Mouse (Mus musculus): ENCODE data around the gene Usp15. TPM values are rescaled to one million over a fixed set of nuclear protein-coding genes. Genes with fewer than 3 reads are reported as not detected.

Gene Usp15
- polyA plus RNA-seq, 1 experiment from 2014 or later = 77.1 TPM

- WGBS = 90% methylated on average over 5 of the region's 5 CpGs
- no peak overlapping the region for H3K4me2 ChIP-seq (ENCODE audit: low read depth, severe bottlenecking)
- no peaks in the 10 kb centered on the region for H3K4me1 ChIP-seq (ENCODE audit: control insufficient read depth, insufficient read depth, low read length)
- H3K9me3 ChIP-seq (ENCODE audit: control insufficient read depth, low read length) = no peaks in the 10 kb centered on the region
- no peak overlapping the region for H3K9ac ChIP-seq (ENCODE audit: low read length)
- no peak for DNase-seq (ENCODE audit: low spot score)
- H3K27ac ChIP-seq (replicated peaks; ENCODE audit: low read depth, low read length) = no peak overlapping the region
- no peak for ATAC-seq (ENCODE audit: insufficient number of reproducible peaks, low FRiP score, low TSS enrichment, low read depth)
- no peaks in the 10 kb centered on the region for H3K27me3 ChIP-seq (ENCODE audit: control insufficient read depth, insufficient read depth, low read length)
- no peak overlapping the region for H3K4me3 ChIP-seq (ENCODE audit: low read depth, low read length)
- H3K36me3 ChIP-seq (ENCODE audit: control insufficient read depth, insufficient read depth, low read length) = no peaks in the 10 kb centered on the region
Measured at GRCm38 (mm10) chr10:123201436-123201835, 4.6 kb upstream of the Usp15 start.

DNA sequence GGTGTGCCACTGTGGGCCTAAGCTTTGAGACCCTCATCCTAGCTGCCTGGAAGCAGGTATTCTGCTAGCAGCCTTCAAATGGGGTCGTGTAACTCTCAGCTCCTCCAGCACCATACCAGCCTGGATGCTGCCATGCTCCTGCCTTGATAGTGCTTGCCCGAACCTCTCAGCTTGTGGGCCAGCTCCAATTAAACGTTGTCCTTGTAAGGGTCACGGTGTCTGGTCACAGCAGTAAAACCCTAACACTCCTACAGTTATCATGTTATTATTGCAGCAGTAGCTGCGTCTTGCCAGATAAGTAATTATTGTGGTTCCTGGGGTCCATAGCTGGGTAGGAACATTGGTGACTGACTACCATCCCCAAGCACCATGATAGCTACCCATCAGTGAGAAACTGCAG, 4.2 kb upstream of the Usp15 start:
- Histone ChIP-seq H3K27ac (replicated peaks; ENCODE audit: low read depth, low read length) (no peak overlapping the region), H3K9me3 (ENCODE audit: control insufficient read depth, low read length) (no peaks in the 10 kb centered on the region), H3K9ac (ENCODE audit: low read length) (no peak overlapping the region), H3K4me2 (ENCODE audit: low read depth, severe bottlenecking) (no peak overlapping the region), H3K36me3 (ENCODE audit: control insufficient read depth, insufficient read depth, low read length) (no peaks in the 10 kb centered on the region), H3K4me3 (ENCODE audit: low read depth, low read length) (no peak overlapping the region), H3K4me1 (ENCODE audit: control insufficient read depth, insufficient read depth, low read length) (no peaks in the 10 kb centered on the region), H3K27me3 (ENCODE audit: control insufficient read depth, insufficient read depth, low read length) (no peaks in the 10 kb centered on the region)
- DNase-seq (ENCODE audit: low spot score) (no peak), ATAC-seq (ENCODE audit: insufficient number of reproducible peaks, low FRiP score, low TSS enrichment, low read depth) (no peak)
- WGBS = 89% methylated on average over 5 of the region's 5 CpGs

DNA sequence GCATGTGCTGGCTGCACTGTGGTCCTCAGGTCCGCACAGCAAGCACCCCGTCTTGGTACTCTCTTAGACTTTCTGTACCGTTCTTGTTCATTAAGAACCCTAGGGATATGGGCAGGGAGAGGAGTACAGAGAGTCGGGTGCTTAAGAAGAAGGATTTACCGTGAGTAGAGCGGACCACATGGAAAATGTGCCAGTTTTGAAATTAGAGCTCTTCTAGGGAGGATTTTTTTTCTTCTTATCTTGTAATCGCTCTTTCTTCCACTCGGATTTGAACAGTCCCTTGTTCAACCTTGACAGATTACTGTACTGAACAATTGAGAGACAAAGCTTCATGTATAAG, 3.5 kb upstream of the Usp15 start:
- Histone ChIP-seq H3K9me3 (ENCODE audit: control insufficient read depth, low read length) (no peaks in the 10 kb centered on the region), H3K4me2 (ENCODE audit: low read depth, severe bottlenecking) (no peak overlapping the region), H3K4me3 (ENCODE audit: low read depth, low read length) (no peak overlapping the region), H3K4me1 (ENCODE audit: control insufficient read depth, insufficient read depth, low read length) (no peaks in the 10 kb centered on the region), H3K27me3 (ENCODE audit: control insufficient read depth, insufficient read depth, low read length) (no peaks in the 10 kb centered on the region), H3K36me3 (ENCODE audit: control insufficient read depth, insufficient read depth, low read length) (no peaks in the 10 kb centered on the region), H3K9ac (ENCODE audit: low read length) (no peak overlapping the region), H3K27ac (replicated peaks; ENCODE audit: low read depth, low read length) (no peak overlapping the region)
- WGBS = 89% methylated on average over 8 of the region's 8 CpGs
- ATAC-seq (ENCODE audit: insufficient number of reproducible peaks, low FRiP score, low TSS enrichment, low read depth) = no peak
- DNase-seq (ENCODE audit: low spot score) = no peak

- ATAC-seq (ENCODE audit: insufficient number of reproducible peaks, low FRiP score, low TSS enrichment, low read depth) (no peak), DNase-seq (ENCODE audit: low spot score) (no peak)
- H3K4me1 ChIP-seq (ENCODE audit: control insufficient read depth, insufficient read depth, low read length) = no peaks in the 10 kb centered on the region
- H3K4me3 ChIP-seq (ENCODE audit: low read depth, low read length) = no peak overlapping the region
- no peaks in the 10 kb centered on the region for H3K27me3 ChIP-seq (ENCODE audit: control insufficient read depth, insufficient read depth, low read length)
- H3K9ac ChIP-seq (ENCODE audit: low read length) = no peak overlapping the region
- no peaks in the 10 kb centered on the region for H3K9me3 ChIP-seq (ENCODE audit: control insufficient read depth, low read length)
- no peak overlapping the region for H3K27ac ChIP-seq (replicated peaks; ENCODE audit: low read depth, low read length)
- no peak overlapping the region for H3K4me2 ChIP-seq (ENCODE audit: low read depth, severe bottlenecking)
- WGBS = 83% methylated on average over 19 of the region's 19 CpGs
- H3K36me3 ChIP-seq (ENCODE audit: control insufficient read depth, insufficient read depth, low read length) = no peaks in the 10 kb centered on the region
Measured at GRCm38 (mm10) chr10:123199615-123200319, 3.0 kb upstream of the Usp15 start.

DNA sequence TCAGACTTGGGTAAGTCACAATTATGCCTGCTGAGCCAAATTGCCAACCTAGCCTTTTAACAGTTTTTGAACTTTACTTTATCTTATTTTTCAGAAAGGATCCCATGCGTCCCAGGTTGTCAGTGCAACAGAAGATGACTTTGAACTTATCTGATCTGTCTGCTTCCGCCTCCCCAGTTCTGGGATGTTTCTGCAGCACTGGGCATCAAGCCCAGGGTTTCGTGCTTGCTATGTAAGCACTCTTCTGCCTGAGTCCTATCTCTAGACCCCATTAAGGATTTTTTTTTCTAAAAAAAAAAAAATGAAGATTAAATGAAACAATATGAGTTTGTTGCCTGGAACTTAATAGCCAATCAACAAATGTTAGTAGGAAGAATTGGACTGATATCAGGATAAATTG, 2.3 kb upstream of the Usp15 start:
- Histone ChIP-seq H3K9me3 (ENCODE audit: control insufficient read depth, low read length) (no peaks in the 10 kb centered on the region), H3K4me3 (ENCODE audit: low read depth, low read length) (no peak overlapping the region), H3K4me2 (ENCODE audit: low read depth, severe bottlenecking) (no peak overlapping the region), H3K9ac (ENCODE audit: low read length) (no peak overlapping the region), H3K4me1 (ENCODE audit: control insufficient read depth, insufficient read depth, low read length) (no peaks in the 10 kb centered on the region), H3K27me3 (ENCODE audit: control insufficient read depth, insufficient read depth, low read length) (no peaks in the 10 kb centered on the region), H3K36me3 (ENCODE audit: control insufficient read depth, insufficient read depth, low read length) (no peaks in the 10 kb centered on the region), H3K27ac (replicated peaks; ENCODE audit: low read depth, low read length) (no peak overlapping the region)
- WGBS = 86% methylated on average over 3 of the region's 3 CpGs
- no peak for DNase-seq (ENCODE audit: low spot score)
- ATAC-seq (ENCODE audit: insufficient number of reproducible peaks, low FRiP score, low TSS enrichment, low read depth) = no peak

- no peaks in the 10 kb centered on the region for H3K4me1 ChIP-seq (ENCODE audit: control insufficient read depth, insufficient read depth, low read length)
- DNase-seq (ENCODE audit: low spot score) = no peak
- H3K4me2 ChIP-seq (ENCODE audit: low read depth, severe bottlenecking) = no peak overlapping the region
- H3K27ac ChIP-seq (replicated peaks; ENCODE audit: low read depth, low read length) = no peak overlapping the region
- no peak for ATAC-seq (ENCODE audit: insufficient number of reproducible peaks, low FRiP score, low TSS enrichment, low read depth)
- no peaks in the 10 kb centered on the region for H3K36me3 ChIP-seq (ENCODE audit: control insufficient read depth, insufficient read depth, low read length)
- H3K27me3 ChIP-seq (ENCODE audit: control insufficient read depth, insufficient read depth, low read length) = no peaks in the 10 kb centered on the region
- WGBS = 62% methylated on average over 5 of the region's 5 CpGs
- no peaks in the 10 kb centered on the region for H3K9me3 ChIP-seq (ENCODE audit: control insufficient read depth, low read length)
- H3K9ac ChIP-seq (ENCODE audit: low read length) = no peak overlapping the region
- no peak overlapping the region for H3K4me3 ChIP-seq (ENCODE audit: low read depth, low read length)
Measured at GRCm38 (mm10) chr10:123198183-123198582, 1.4 kb upstream of the Usp15 start.

DNA sequence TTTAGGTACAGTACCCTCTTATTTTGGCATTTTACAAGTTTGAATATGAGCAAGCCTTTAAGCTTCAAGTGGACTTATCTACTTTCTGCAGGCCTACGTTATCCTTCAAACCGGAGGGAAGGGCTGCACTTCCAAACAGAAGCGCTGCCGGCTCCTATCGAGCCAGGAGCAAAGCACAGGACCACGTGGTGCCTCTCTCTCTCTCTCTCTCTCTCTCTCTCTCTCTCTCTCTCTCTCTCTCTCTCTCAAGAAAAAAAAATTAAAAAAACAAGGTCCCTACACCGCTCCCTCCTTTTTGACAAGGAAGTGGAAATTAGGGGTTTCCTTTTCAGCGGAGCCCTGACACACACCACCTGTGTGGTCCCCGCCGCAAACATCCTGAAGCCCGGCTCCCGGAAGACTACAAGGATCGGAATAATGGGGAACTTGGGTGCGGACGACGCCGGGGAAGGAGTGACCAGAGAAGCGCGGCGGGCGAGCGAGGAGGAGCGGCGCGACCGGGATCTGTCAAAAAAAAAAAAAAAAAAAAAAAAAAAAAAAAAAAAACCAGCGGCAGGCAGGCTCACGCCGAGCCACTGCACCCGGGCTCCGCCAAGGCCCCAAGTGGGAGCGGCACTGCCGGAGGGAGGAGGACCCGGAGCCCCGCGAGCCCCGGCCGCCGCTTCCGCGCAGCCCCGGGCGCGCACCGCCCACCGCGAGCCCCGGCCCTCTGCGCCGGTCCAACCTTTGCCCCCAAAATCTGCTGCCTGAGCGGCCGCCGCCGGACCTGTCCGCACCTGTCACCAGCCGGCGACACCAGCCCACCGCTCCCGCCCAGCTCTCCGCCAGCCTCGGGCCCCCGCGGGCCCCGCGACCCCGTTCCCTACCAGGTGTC, 597 bp downstream of the Usp15 start:
- Histone ChIP-seq H3K4me1 (ENCODE audit: control insufficient read depth, insufficient read depth, low read length) (no peaks in the 10 kb centered on the region), H3K4me3 (ENCODE audit: low read depth, low read length) (peak overlapping the region; percentile 95), H3K9me3 (ENCODE audit: control insufficient read depth, low read length) (no peaks in the 10 kb centered on the region), H3K36me3 (ENCODE audit: control insufficient read depth, insufficient read depth, low read length) (no peaks in the 10 kb centered on the region), H3K27ac (replicated peaks; ENCODE audit: low read depth, low read length) (peak overlapping the region; percentile 85), H3K27me3 (ENCODE audit: control insufficient read depth, insufficient read depth, low read length) (no peaks in the 10 kb centered on the region), H3K4me2 (ENCODE audit: low read depth, severe bottlenecking) (peak overlapping the region; percentile 59), H3K9ac (ENCODE audit: low read length) (peak overlapping the region; percentile 85)
- ATAC-seq (ENCODE audit: insufficient number of reproducible peaks, low FRiP score, low TSS enrichment, low read depth) = peak; percentile 74
- DNase-seq (ENCODE audit: low spot score) = peak; percentile 55
- under 1% methylated on average over 62 of the region's 66 CpGs for WGBS

- H3K4me2 ChIP-seq (ENCODE audit: low read depth, severe bottlenecking) = peak overlapping the region; percentile 59
- H3K4me1 ChIP-seq (ENCODE audit: control insufficient read depth, insufficient read depth, low read length) = no peaks in the 10 kb centered on the region
- H3K4me3 ChIP-seq (ENCODE audit: low read depth, low read length) = peak overlapping the region; percentile 95
- H3K36me3 ChIP-seq (ENCODE audit: control insufficient read depth, insufficient read depth, low read length) = no peaks in the 10 kb centered on the region
- no peaks in the 10 kb centered on the region for H3K27me3 ChIP-seq (ENCODE audit: control insufficient read depth, insufficient read depth, low read length)
- ATAC-seq (ENCODE audit: insufficient number of reproducible peaks, low FRiP score, low TSS enrichment, low read depth) (no peak), DNase-seq (ENCODE audit: low spot score) (peak; percentile 37)
- no peak overlapping the region for H3K27ac ChIP-seq (replicated peaks; ENCODE audit: low read depth, low read length)
- no peaks in the 10 kb centered on the region for H3K9me3 ChIP-seq (ENCODE audit: control insufficient read depth, low read length)
- 15% methylated on average over 7 of the region's 7 CpGs for WGBS
- H3K9ac ChIP-seq (ENCODE audit: low read length) = peak overlapping the region; percentile 85; the same call in 1 of the 2 replicates
Measured at GRCm38 (mm10) chr10:123195501-123195900, 1.3 kb downstream of the Usp15 start.
